Mouse (Mus musculus): ENCODE results near the gene Anxa3.
A peak's percentile ranks its signal among the peaks of the same experiment; 100 is the strongest.

The Anxa3 gene

DNA sequence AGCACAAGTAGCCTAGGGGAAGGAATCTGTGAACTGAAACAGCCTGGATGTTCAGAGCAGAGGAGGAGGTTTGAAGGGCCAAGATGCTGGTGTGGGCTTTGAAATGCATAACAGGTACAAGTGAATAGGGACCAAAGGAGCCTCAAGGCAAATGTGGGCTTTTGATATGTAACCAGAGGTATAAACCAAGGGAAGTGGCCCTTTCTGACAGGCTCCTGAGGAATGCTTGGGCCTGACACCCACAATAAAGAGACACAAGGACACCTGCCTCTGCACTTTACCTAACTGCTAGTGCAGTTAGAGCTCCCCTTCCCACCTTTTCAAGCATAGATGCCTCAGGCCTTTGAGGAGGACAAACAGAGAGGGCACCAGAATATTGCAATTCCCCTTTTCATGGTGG lies 54.8 kb downstream of the Anxa3 start:
- DNase-seq (ENCODE audit: low read depth, low spot score) = peak; percentile 50

DNA sequence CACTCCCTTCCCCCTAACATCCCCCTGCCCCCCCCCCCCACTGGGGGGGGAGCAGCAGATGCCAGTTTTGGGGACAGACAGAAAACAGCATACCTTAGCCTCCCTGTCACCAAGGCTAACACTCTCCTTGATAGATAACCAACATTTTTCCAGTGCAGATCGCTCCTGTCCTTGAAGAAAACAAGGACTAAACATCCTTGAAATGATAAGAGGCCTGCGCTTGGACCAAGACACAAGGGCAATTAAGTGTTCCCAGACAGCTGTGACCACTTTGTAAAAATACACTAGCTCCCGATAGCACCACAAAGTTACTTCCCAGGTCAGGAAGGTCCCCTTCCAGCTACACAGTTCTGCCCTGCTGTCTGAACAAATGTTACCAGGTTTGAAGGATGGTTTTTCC lies 55.2 kb downstream of the Anxa3 start:
- no peak for DNase-seq (ENCODE audit: low read depth, low spot score)

DNA sequence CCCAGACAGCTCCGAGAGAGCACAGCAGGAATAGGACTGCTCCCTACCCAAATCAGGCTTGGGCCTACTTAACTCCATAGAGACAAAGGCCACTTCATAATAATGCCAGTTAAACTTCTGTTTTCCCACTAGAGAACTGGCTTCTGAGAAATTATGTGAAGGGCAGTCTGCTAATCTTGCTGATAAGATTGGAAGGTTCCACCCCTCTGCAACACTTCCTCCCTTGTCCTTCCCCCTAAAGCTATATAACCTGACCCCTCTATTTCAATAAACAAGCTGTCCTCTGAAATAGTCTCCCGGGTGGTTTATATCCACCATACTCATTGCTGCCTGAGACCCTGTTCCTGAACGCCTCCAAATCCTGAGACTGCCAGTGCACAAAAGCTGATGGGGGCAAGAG lies 56.1 kb downstream of the Anxa3 start:
- no peak for DNase-seq (ENCODE audit: low read depth, low spot score)

DNA sequence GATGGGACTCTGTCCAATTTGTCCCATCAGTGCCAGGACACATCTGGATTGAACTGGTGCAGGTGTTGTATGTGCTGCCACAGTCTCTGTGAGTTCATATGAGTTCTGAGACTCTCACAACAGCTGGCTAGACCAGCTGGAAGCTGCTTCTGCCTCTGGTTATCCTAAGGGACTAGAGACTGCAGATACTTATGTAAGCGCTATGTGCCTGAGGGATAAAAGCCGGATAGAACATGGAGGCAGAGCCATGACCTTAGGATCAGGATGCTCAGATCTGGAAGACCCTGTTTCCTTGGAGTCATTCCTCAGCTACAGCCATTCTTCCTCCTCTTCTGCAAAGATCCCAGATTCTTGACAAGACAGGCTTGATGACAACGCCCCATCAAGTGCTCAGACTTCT lies 60.3 kb downstream of the Anxa3 start:
- no peak for DNase-seq (ENCODE audit: low read depth, low spot score)

DNA sequence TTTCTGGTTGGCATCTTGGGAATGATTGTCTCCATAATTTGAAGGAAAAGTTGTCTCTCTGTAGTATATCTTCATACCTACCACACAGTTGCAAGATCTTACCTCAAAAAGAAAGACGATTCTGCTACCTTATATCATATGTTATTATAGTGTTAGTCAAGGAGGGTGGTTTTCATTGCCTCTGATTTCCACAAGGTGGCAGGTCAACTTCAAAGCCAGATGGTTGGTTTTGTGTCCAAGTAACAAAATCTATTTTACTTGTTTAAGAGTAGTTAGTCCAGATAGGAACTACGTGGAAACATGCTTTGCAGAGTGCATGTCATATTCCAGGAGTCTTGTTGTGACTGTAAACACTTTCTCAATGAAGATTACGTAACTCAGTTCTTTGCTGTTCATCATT lies 61.2 kb downstream of the Anxa3 start:
- no peak for DNase-seq (ENCODE audit: low read depth, low spot score)

DNA sequence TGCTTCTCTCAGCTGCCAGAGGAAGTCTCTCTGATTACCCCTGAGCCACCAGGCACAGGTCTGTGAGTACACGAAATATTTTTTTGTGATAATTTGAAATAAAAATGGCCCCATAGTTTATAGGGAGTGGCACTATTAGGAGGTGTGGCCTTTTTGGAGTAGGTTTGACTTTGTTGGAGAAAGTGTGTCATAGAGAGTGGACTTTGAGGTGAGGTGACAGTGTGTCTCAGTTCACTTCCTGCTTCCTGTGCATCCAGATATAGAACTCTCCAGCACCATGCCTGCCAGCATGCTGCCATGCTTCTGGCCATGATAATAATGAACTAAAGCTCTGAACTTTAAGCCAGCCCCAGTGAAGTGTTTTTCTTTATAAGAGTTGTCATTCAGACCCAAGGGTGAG lies 66.8 kb downstream of the Anxa3 start:
- DNase-seq (ENCODE audit: low read depth, low spot score) = no peak

DNA sequence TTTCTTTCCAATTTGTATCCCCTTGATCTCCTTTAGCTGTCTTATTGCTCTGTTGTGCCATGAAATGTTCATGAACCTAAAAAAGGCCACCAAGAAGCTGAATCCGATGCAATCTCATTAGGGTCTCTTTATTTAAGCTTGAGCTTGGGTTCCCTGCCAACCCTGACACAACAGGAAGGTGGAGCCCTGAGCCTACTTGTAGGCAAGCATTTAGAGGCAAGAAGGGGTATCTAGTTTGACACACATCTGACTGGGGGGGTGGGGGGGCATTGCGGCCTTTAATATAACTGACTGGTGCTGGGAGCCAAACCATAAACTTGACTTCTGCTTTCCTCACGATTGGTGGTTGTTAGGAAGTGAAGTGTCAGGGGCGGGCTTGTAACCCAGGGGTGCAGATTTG lies 74.0 kb downstream of the Anxa3 start:
- no peak for DNase-seq (ENCODE audit: low read depth, low spot score)

DNA sequence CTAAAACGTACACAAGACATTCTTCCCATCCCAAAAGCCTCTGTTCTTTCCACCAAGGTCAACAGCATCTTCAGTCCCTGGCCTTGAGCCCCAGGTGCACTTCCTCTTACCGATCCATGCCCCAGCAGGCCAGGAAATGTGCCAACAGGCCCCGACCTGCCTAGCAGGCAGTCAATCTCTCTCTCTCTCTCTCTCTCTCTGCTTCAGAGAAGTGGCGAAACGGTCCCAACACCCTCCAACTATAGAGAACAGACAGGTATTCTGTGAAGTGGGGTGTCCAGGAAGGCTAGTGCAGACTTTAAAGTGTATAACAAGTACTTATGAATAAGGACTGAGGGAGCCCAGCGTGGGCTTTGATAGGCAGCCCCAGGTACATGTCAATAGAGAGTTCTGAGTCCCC lies 75.8 kb downstream of the Anxa3 start:
- no peak for DNase-seq (ENCODE audit: low read depth, low spot score)

DNA sequence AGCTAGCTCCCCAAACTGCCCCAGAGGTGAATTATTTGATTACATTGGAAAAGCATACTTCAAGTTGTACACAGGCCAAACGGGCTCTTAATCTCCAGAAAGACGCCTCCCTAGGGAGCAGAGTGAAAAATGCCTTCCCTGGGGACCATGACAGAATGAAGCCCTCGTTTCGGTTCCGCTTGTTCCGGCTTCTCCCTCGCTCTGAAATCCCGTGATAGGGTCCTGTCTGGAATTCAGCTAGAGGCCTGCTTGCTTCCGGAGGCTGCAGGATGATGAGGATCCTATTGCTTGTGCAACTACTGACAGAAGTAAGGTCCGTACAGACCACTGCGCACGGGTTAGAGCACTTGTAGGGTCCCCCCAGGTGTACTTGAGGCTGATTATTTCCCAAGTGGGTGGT lies 77.9 kb downstream of the Anxa3 start:
- DNase-seq (ENCODE audit: low read depth, low spot score) = no peak

DNA sequence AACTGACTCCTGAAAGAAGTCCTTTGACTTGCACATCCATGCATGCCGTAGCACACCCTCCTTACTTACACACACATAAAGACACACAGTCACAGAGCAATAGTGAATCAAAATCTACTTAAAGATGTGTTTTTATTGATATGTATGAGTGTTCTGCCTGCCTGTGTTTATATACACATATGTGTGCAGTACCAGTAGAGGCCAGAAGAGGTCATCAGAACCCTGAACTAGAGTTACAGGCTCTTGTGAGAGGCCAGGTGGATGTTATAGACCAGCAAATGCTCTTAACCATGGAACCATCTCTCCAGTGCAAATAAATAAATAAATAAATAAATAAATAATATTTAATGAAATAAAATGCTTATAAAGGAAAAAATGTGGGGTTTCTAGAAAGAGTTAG lies 85.0 kb downstream of the Anxa3 start:
- DNase-seq (ENCODE audit: low read depth, low spot score) = peak; percentile 11

DNA sequence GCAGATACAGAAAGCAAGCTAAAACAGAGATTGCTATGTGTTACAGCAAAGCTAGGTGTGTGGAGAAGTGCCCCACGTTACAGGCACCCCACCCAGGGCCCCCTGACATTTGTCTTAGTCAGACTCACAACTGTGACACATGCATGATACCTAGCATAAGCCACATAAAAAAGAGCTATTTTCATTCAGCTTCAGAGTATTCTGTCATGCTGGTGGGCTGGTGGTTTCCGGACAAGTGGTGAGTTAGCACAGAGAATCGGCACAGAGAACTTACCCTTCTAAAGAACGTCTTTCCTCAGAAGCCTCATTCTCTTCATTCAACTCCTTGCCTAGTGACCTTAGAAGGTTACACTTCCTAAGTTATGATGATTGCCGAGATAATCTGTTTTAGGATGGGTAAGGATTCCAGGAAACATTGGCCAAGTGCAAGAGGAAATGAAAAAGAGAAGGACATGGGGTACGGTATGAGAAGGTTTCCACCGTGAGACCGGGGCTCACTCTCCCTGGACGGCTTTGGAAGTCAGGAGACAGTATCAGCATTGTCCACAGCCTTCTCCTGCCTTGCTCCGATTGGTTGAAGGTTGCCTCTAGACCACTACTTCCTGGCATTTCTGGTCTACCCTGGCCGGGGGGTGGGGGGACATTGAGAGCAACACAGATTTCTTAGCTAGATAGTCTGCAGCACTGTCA lies 85.9 kb downstream of the Anxa3 start:
- no peak for DNase-seq (ENCODE audit: low read depth, low spot score)

DNA sequence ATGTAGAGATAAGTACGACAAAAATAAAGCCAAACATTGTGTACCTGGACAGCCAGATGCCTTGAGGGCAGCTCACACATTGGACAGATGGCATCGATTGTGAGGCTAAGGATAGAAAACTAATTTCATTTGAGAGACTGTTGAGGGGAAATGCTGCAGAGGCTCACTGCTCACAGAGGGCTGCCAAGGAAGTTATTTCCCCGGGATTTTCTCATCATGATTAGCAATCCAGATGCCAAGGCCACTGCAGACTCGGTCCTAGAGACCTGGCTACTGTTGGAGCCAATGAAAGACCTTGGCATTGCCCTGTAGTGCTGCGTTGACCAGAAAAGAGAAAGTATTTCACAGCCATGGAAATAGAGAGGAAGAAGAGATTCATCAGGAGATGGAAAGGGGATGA lies 87.1 kb downstream of the Anxa3 start:
- no peak for DNase-seq (ENCODE audit: low read depth, low spot score)

DNA sequence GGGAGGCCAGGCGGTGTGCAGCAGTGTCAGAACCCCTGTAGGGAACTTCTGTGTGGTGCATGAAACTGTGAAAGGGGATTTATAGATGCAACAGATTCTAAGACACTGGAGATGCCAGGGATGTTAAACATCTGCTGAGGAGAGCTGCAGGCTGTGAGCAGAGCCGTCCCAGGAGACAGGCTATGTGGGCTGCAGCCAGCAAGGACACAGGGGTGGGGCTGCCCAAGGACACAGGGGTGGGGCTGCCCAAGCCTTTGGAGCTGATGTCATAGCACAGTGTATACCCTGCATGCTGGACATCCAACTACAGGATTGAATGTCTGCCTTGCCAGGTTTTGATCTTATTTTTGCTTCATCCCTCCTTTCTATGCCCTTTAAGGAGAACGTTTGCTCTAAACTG lies 88.0 kb downstream of the Anxa3 start:
- no peak for DNase-seq (ENCODE audit: low read depth, low spot score)

DNA sequence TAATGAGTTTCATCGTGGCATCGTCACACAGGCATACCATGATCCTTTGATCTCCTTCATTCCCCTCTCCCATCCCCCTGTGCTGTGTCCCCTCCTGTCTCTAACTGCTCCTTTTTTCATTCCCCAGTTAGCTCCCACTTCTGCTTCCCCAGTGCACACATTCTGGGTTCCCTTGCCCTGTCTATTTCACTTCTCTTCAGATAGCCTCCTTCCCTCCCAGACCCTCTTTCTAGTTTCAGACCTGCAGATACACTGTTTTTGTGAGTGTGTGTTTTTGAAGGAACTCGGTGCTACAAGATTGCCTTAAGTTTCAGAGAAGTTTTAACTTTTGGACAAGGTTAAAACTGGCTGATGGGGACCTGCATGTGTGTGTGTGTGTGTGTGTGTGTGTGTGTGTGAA lies 88.5 kb downstream of the Anxa3 start:
- no peak for DNase-seq (ENCODE audit: low read depth, low spot score)

DNA sequence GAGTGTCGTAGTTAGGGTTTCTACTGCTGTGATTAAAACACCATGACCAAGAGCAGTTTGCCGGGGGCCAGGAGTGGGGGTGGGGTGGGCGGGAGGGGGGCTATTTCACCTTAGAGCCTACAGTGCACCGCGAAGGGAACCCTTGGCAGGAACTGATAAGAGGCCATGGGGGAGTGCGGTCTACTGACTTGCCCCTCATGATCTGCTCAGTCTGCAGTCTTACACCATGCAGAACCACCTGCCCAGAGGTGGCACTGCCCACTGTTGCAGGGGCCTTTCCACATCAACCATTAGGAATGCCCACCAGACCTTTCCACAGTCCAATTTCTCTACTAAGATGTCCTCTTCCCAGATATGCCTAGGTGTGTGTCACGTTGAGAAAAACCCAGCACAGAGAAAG lies 92.1 kb downstream of the Anxa3 start:
- no peak for DNase-seq (ENCODE audit: low read depth, low spot score)

DNA sequence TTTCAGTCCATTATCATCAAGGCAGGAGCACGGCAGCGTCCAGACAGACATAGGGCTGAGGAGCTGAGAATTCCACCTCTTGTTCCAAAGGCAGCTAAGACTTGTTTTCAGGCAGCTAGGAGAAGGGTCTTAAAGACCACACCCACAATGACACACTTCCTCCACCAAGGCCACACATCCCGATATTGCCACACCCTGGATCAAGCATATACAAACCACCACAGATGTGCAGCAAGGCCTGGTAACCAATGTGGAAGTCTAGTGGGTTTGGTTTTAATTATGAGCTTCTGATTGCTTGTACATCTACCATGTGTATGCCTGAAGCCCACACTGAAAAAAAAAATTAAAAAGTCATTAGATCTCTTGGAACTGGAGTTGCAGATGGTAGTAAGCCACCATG lies 95.3 kb downstream of the Anxa3 start:
- DNase-seq (ENCODE audit: low read depth, low spot score) = no peak

DNA sequence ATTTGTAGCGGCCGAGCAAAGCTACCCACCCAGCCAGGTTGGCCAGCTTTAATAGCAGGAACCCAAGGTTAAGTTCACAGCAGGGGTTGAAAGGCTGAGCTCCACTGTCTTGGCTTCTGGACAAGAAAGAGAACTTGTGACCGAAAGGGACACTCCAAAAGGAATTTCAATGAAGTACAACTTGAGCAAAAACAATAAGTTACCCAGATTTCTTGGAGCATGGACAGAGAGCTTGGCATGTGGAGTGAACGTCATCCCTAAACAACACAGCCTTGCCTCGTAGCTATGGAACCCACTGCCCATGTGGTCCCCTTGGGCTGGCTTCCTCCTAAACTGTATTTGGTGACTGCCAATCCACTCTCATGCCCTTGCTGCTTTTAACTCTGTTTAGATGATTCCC lies 97.2 kb downstream of the Anxa3 start:
- DNase-seq (ENCODE audit: low read depth, low spot score) = no peak
